Mouse (Mus musculus) G1E (cell line): ENCODE data around the gene Igsf3. TPM values are rescaled to one million over a fixed set of nuclear protein-coding genes. Genes with fewer than 3 reads are reported as not detected.

Experiments used
- ATAC-seq: 2 replicates; pipeline ENCODE4 v1.8.0; 2016; ENCODE audit warnings: mild to moderate bottlenecking; ENCODE audit not compliant: insufficient number of reproducible peaks, poor library complexity, low FRiP score, severe bottlenecking; ENCODE audit errors: extremely low read depth
- DNase-seq: peaks from one replicate; pipeline ENCODE4 v3.0.0; 2012; ENCODE audit warnings: low spot score
- H3K27me3 ChIP-seq: 2 replicates; pipeline ENCODE4 v1.6.1; 2012; ENCODE audit warnings: mild to moderate bottlenecking, low read length, inconsistent platforms; ENCODE audit not compliant: insufficient read depth
- H3K36me3 ChIP-seq: replicated peaks from 2 replicates; pipeline ENCODE3; 2012; ENCODE audit warnings: mild to moderate bottlenecking, inconsistent platforms
- H3K4me1 ChIP-seq: 2 replicates; pipeline ENCODE4 v1.6.1; 2012; ENCODE audit warnings: low read depth, low read length, inconsistent platforms, mixed read lengths; ENCODE audit not compliant: insufficient read depth
- H3K4me3 ChIP-seq: 2 replicates; pipeline ENCODE4 v1.5.1; 2012; ENCODE audit warnings: low read depth, mild to moderate bottlenecking, inconsistent platforms, low read length, moderate library complexity, mixed read lengths
- H3K9me3 ChIP-seq: replicated peaks from 2 replicates; pipeline ENCODE4 v1.6.1; 2012; ENCODE audit warnings: inconsistent platforms
- CTCF ChIP-seq: IDR thresholded peaks from 2 replicates; pipeline ENCODE4 v1.5.1; 2012; ENCODE audit warnings: low read depth, low read length, inconsistent platforms, mixed read lengths
- GATA1 ChIP-seq: IDR thresholded peaks from 2 replicates; pipeline ENCODE4 v1.6.1; 2012; ENCODE audit warnings: borderline replicate concordance, low read length, inconsistent platforms, mixed read lengths
- GATA2 ChIP-seq: IDR thresholded peaks from 2 replicates; pipeline ENCODE4 v1.6.1; 2012; ENCODE audit warnings: low read depth, low read length, inconsistent platforms, borderline replicate concordance
- POLR2AphosphoS5 ChIP-seq: IDR thresholded peaks from 2 replicates; pipeline ENCODE4 v1.6.1; 2012; ENCODE audit warnings: low read depth, low read length, inconsistent platforms; ENCODE audit not compliant: insufficient replicate concordance
- TAL1 ChIP-seq: conservative IDR thresholded peaks from 2 replicates; pipeline ENCODE4 v1.6.1; 2012; ENCODE audit warnings: low read depth, low read length, inconsistent platforms, mixed read lengths
- polyA plus RNA-seq: library from polyadenylated mRNA; stranded (reverse); fragments of >175 nt; gene quantifications from 2 replicates; pipeline ENCODE4 v1.2.3, GENCODE M21; 2012
- total RNA-seq, 2 experiments: library from RNA; stranded (forward) in 1 of 2; stranded (reverse) in 1 of 2; fragments of 200-1000 nt in 1 of 2; fragments of >200 nt in 1 of 2; fragmentation: Nextera tagmentation in 1 of 2; gene quantifications; 2 replicates each; pipeline ENCODE4 v1.2.3; 2014 to 2017

Igsf3 gene
- total and polyA plus RNA-seq, 3 experiments = 14.6 to 33.0 (median 19.1) TPM

DNA sequence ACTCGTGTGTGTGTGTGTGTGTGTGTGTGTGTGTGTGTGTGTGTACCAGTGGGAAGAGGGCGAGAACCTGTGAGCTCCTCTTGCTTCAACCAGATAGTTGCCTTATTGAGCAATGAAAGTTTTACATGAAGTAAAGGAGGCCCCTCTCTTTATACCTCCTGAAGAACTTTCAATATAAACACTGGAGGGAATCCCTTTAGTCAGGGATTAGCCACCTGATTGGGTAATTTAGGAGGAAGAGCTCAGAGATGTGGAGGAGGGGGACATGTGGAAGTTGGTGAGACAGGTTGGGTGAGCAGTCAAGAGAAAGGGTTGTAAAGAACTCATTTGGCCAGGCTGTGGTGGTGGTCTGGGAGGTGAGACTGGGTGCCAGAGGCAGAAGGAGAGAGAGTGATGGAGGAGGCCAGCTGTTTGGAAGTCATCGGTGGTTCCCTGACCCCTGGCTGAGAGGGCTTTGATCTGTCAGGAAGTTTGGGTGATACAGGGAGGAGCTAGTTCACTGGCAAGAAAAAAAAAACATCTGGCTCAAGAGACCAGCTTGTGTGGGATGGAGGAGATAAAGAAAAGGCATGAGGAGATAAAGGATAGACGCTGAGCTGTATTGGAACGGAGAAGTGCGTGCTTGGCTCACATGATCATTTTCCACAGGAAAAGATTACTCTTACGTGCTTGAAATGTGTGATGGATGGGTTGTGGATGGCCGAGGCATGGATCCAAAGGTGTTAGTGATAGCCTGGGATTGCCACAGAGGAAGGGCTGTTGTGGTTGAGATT, 53.3 kb downstream of the Igsf3 start:
- no peak for DNase-seq
- Histone ChIP-seq H3K27me3 (no peaks in the 10 kb centered on the region), H3K36me3 (peaks cover 80% of the 10 kb centered on the region), H3K4me1 (peaks cover 75% of the 10 kb centered on the region), H3K9me3 (no peaks in the 10 kb centered on the region), H3K4me3 (peak overlapping the region; percentile 36; the same call in 1 of the 2 replicates)
- ATAC-seq = peak; percentile 85
- TF ChIP-seq GATA2 (no peak), CTCF (no peak), TAL1 (peak; percentile 61; the same call in 1 of the 2 replicates)

GRCm38 (mm10) chr3:101430755-101431115, 53.9 kb downstream of the Igsf3 start:
- Histone ChIP-seq H3K36me3 (peaks cover 80% of the 10 kb centered on the region), H3K9me3 (no peaks in the 10 kb centered on the region), H3K27me3 (no peaks in the 10 kb centered on the region), H3K4me3 (no peak overlapping the region), H3K4me1 (peaks cover 76% of the 10 kb centered on the region)
- ATAC-seq (peak; percentile 42), DNase-seq (no peak)
- no peak for TF ChIP-seq GATA1
- no peak for TF ChIP-seq TAL1
- no peak for TF ChIP-seq CTCF
- TF ChIP-seq GATA2 = no peak
- TF ChIP-seq POLR2AphosphoS5 = no peak

- H3K27me3 ChIP-seq = no peaks in the 10 kb centered on the region; the same call in 1 of the 2 replicates
- H3K4me3 ChIP-seq = peak overlapping the region; percentile 60; the same call in 1 of the 2 replicates
- DNase-seq = no peak
- peaks cover 66% of the 10 kb centered on the region for H3K4me1 ChIP-seq
- no peak for TF ChIP-seq GATA1
- no peak for TF ChIP-seq GATA2
- no peak for TF ChIP-seq POLR2AphosphoS5
- TF ChIP-seq CTCF = no peak
- TF ChIP-seq TAL1 = no peak
- peaks cover 86% of the 10 kb centered on the region for H3K36me3 ChIP-seq
- no peaks in the 10 kb centered on the region for H3K9me3 ChIP-seq
- ATAC-seq = no peak
Measured at GRCm38 (mm10) chr3:101435672-101436071, 58.8 kb downstream of the Igsf3 start.

- TF ChIP-seq GATA2 = no peak
- TF ChIP-seq TAL1 = peak; percentile 73
- Histone ChIP-seq H3K9me3 (no peaks in the 10 kb centered on the region), H3K27me3 (no peaks in the 10 kb centered on the region; the same call in 1 of the 2 replicates), H3K4me1 (peaks cover 58% of the 10 kb centered on the region), H3K36me3 (peaks cover 88% of the 10 kb centered on the region), H3K4me3 (peak overlapping the region; percentile 55; the same call in 1 of the 2 replicates)
- ATAC-seq (peak; percentile 86), DNase-seq (peak; percentile 80)
Measured at GRCm38 (mm10) chr3:101436469-101436868, 59.6 kb downstream of the Igsf3 start.

DNA sequence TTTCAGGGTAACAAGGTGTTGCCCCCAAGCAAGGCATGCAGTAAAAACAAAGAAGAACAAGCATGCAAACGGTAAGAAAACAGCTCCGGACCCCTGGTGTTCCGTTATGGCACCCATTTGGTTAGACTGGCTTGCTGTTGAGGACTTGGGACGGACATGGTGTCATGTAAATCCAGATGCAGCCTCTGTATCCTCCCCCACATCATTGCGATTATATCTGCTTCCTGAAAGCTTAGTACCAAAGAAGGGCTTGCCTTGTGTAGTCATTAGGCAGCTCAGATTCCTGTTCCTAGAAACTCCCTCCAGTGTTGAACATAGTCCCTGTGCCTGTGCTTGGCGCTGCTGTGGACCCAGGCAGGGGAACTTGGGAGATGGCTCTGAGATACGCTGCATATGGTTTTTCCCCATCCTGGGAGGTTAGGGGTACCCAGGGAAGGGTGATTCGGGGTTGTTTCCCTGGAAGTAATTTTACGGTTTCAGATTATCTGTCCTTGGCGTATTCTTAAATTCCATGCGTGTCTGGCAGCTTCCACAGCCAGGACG, 60.2 kb downstream of the Igsf3 start:
- ATAC-seq (no peak), DNase-seq (no peak)
- Histone ChIP-seq H3K4me1 (peaks cover 55% of the 10 kb centered on the region), H3K27me3 (no peaks in the 10 kb centered on the region; the same call in 1 of the 2 replicates), H3K9me3 (no peaks in the 10 kb centered on the region), H3K36me3 (peaks cover 88% of the 10 kb centered on the region), H3K4me3 (no peak overlapping the region; the same call in 1 of the 2 replicates)
- no peak for TF ChIP-seq GATA1
- TF ChIP-seq GATA2 = no peak
- no peak for TF ChIP-seq POLR2AphosphoS5
- no peak for TF ChIP-seq CTCF
- no peak for TF ChIP-seq TAL1

DNA sequence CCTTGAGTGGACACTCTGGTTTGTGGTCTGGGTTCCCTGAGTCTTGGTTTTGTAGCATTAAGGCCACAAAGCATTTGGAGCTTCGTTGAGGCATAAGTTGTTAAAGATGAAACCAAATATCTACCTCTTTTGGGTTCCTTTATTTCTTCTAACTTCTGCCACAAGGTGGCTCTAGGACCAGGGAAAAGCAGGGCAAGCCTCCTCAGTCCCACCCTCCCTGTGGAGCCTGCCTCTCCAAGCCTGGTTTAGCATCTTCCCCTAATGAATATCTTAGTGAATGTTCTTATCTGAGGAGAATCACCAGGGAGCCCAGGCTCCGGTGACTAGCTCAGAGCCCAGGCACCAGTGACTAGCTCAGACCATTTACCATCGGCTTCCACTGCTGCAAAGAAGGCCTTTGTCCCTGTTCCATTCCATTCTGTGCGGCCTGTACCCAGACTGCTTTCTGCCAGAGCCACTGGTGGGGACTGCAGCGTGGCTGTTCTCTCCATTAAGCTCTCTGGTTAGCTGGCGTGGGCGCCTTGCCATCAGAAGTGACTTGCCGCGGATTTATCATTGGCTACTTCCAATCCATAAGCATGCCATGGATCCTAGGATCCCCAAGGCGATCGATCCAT, 66.5 kb downstream of the Igsf3 start:
- H3K4me1 ChIP-seq = peaks cover 46% of the 10 kb centered on the region
- no peaks in the 10 kb centered on the region; the same call in 1 of the 2 replicates for H3K27me3 ChIP-seq
- no peaks in the 10 kb centered on the region for H3K9me3 ChIP-seq
- peaks cover 84% of the 10 kb centered on the region for H3K36me3 ChIP-seq
- H3K4me3 ChIP-seq = no peak overlapping the region
- no peak for ATAC-seq
- DNase-seq = no peak
- no peak for TF ChIP-seq GATA1
- TF ChIP-seq TAL1 = no peak
- TF ChIP-seq POLR2AphosphoS5 = no peak
- no peak for TF ChIP-seq GATA2
- no peak for TF ChIP-seq CTCF
